Mouse (Mus musculus) intestine, postnatal 0 days (tissue): Measurements from ENCODE around the gene Tmed1. TPM values are rescaled to one million over a fixed set of nuclear protein-coding genes. Genes with fewer than 3 reads are reported as not detected.
"Not testable (repeated sequence)": the region's sequence is repeated elsewhere in the genome, so short reads cannot be mapped to it uniquely, and the experiment has no call there.

Experiments
- ATAC-seq: fragments of 200-750 bp; cut with Nextera tagmentation; 2 replicates; pipeline ENCODE4 v1.8.0; 2017; ENCODE audit warnings: mild to moderate bottlenecking, moderate TSS enrichment, moderate library complexity
- H3K27ac ChIP-seq: fragments of 300-500 bp; sonication (generic); 2 replicates; pipeline ENCODE4 v1.5.1; 2014; ENCODE audit warnings: mild to moderate bottlenecking, low read depth, low read length, moderate library complexity
- H3K27me3 ChIP-seq: fragments of 300-500 bp; sonication (generic); replicated peaks from 2 replicates; pipeline ENCODE4 v1.6.1; 2014; ENCODE audit warnings: low read length, mixed read lengths; ENCODE audit not compliant: control insufficient read depth, insufficient read depth
- H3K36me3 ChIP-seq: fragments of 300-500 bp; sonication (generic); 2 replicates; pipeline ENCODE4 v1.6.1; 2014; ENCODE audit warnings: mild to moderate bottlenecking, moderate library complexity; ENCODE audit not compliant: control insufficient read depth, insufficient read depth
- H3K4me1 ChIP-seq: fragments of 300-500 bp; sonication (generic); replicated peaks from 2 replicates; pipeline ENCODE4 v1.6.1; 2014; ENCODE audit warnings: antibody characterized with exemption, low read length, mixed read lengths; ENCODE audit not compliant: control insufficient read depth, insufficient read depth
- H3K4me2 ChIP-seq: fragments of 300-500 bp; sonication (generic); replicated peaks from 2 replicates; pipeline ENCODE4 v1.6.1; 2014; ENCODE audit warnings: low read depth, mild to moderate bottlenecking, moderate library complexity
- H3K4me3 ChIP-seq: fragments of 300-500 bp; sonication (generic); 2 replicates; pipeline ENCODE4 v1.5.1; 2014; ENCODE audit warnings: low read depth, low read length
- H3K9ac ChIP-seq: fragments of 300-500 bp; sonication (generic); 2 replicates; pipeline ENCODE4 v1.6.1; 2014; ENCODE audit warnings: mild to moderate bottlenecking, low read depth, low read length
- H3K9me3 ChIP-seq: fragments of 300-500 bp; sonication (generic); 2 replicates; pipeline ENCODE4 v1.6.1; 2016; ENCODE audit warnings: mixed run types; ENCODE audit not compliant: control insufficient read depth
- CTCF ChIP-seq: sonication (generic); IDR thresholded peaks from 2 replicates; pipeline ENCODE4 v1.5.1; 2016; ENCODE audit warnings: low read depth, mild to moderate bottlenecking, control low read depth, antibody characterized with exemption, moderate library complexity
- WGBS: fragments of 180-500 bp; shearing (Covaris S2); extraction: QIAGEN DNeasy Blood & Tissue Kit; methylation state at CpG from one replicate; pipeline ENCODE4 v1.1.7; 2014; 5-methylcytosine and 5-hydroxymethylcytosine counted together
- polyA plus RNA-seq: library from polyadenylated mRNA; unstranded; fragments of >200 nt; fragmentation: Nextera tagmentation; extraction: Ambion mirVana; gene quantifications from 2 replicates; pipeline ENCODE4 v1.2.1, GENCODE M21; 2015

Gene Tmed1
- polyA plus RNA-seq, 1 experiment from 2014 or later = 31.1 TPM

DNA sequence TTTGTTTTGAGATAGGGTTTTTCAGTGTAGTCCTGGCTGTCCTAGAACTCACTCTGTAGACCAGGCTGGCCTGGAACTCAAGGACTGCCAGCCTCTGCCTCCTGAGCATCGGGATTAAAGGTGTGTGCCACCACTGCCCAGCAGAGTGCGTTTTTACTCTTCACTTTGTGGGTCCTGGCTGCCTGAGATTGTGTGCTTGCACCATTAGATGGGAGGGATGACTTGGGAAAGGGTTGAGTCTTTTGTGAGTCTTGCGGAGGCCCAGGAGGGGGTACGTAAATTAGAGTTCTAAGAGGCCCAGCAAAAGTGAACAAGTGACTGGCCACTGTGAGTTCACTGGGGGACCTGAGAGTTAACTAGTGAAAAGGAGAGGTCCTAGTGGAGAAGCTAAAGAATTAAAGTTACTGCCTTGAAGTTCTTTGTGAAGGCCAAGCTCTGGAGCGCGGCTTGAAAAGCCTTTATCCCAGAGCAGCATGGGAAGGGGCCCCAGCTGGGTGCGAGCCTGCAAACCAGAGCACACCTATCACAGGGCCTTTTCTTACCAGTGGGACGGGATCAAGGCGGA is 35.4 kb upstream of the Tmed1 start:
- Histone ChIP-seq H3K9ac (peak overlapping the region; percentile 35; the same call in 1 of the 2 replicates), H3K4me3 (peak overlapping the region; percentile 62), H3K4me2 (peak overlapping the region; percentile 75), H3K4me1 (no peaks in the 10 kb centered on the region; the same call in 1 of the 2 replicates), H3K36me3 (no peaks in the 10 kb centered on the region), H3K27ac (peak overlapping the region; percentile 57), H3K27me3 (no peaks in the 10 kb centered on the region), H3K9me3 (no peaks in the 10 kb centered on the region)
- peak; percentile 78 for ATAC-seq
- TF ChIP-seq CTCF = no peak
- 8% methylated on average over 9 of the region's 9 CpGs for WGBS

DNA sequence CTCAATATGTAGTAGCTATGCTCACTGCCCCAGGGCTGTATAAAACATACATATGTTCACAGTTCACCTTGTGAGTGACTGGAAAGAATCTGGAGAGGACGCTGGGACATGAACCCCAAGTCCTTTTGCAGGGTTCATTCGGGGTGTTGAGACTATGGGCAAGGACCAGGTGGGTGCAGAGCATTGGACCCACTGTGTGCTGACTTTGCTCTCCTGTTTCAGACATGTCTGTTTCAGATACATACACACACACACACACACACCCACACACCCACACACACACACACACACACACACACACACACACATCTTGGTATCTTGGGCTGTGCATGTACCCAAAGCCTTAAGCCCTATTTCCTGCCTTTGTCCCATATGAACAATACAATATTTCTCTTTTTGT is 31.9 kb upstream of the Tmed1 start:
- not testable (repeated sequence) for H3K4me1 ChIP-seq, H3K27me3 ChIP-seq, H3K9ac ChIP-seq, H3K4me2 ChIP-seq, H3K27ac ChIP-seq, H3K4me3 ChIP-seq, H3K36me3 ChIP-seq, ATAC-seq, H3K9me3 ChIP-seq
- WGBS = 89% methylated on average over 2 of the region's 2 CpGs

DNA sequence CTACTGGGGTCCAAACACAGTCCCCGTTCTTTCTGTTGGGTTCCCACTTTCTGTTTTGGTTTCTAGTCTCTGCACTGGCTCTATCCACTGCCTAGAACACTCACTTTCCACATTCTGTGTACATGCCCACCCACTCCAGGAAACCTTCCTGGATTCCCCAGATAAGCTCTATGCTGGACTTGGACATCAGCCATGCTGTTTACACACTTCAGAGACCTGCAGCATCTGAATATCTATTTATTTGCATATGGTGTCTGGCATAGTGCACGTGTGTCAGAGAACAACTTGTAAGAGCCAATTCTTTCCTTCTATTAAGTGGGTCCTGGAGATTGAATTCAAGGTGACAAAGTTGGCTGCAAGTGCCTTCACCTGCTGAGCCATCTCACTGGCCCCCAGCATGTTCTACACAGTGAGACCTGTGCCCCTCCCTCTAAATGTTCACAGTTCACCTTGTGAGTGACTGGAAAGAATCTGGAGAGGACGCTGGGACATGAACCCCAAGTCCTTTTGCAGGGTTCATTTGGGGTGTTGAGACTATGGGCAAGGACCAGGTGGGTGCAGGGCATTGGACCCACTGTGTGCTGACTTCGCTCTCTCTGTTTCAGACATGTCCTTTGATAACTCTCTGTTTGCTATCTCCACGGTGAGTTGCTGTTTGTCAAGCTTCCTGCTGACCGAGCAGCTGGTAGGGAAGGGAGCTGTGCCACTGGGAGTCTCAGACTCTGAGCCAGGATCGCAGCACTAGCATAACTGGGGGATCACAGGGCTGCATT is 30.1 kb upstream of the Tmed1 start:
- no peak for TF ChIP-seq CTCF
- Histone ChIP-seq H3K4me1 (no peaks in the 10 kb centered on the region; the same call in 1 of the 2 replicates), H3K27ac (no peak overlapping the region), H3K36me3 (no peaks in the 10 kb centered on the region), H3K9me3 (no peaks in the 10 kb centered on the region), H3K27me3 (no peaks in the 10 kb centered on the region), H3K4me2 (no peak overlapping the region), H3K4me3 (no peak overlapping the region), H3K9ac (no peak overlapping the region)
- no peak for ATAC-seq
- WGBS = 60% methylated on average over 7 of the region's 7 CpGs

DNA sequence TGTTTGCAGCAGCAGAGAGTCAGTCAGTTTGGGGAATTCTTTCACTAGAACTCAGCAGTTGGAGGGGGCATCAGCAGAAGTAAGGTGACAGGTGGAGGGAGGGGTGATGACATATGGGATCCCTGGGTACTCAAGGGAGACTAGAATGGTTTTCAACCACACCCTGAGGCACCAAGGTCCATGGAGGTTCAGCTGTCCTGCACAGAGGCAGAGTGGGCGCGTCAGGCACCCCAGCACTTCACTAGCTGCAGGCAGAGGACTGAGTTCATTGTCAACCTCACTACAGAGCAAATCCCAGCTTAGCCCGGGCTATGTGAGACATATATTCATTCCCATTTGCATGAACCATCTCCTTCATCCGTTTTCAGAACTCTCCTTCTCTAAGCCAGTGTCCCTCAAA is 27.0 kb upstream of the Tmed1 start:
- no peak for TF ChIP-seq CTCF
- Histone ChIP-seq H3K4me3 (no peak overlapping the region), H3K27me3 (no peaks in the 10 kb centered on the region), H3K4me1 (no peaks in the 10 kb centered on the region), H3K27ac (no peak overlapping the region), H3K36me3 (no peaks in the 10 kb centered on the region), H3K4me2 (no peak overlapping the region), H3K9me3 (no peaks in the 10 kb centered on the region), H3K9ac (no peak overlapping the region)
- no peak for ATAC-seq
- 70% methylated on average over 4 of the region's 4 CpGs for WGBS

DNA sequence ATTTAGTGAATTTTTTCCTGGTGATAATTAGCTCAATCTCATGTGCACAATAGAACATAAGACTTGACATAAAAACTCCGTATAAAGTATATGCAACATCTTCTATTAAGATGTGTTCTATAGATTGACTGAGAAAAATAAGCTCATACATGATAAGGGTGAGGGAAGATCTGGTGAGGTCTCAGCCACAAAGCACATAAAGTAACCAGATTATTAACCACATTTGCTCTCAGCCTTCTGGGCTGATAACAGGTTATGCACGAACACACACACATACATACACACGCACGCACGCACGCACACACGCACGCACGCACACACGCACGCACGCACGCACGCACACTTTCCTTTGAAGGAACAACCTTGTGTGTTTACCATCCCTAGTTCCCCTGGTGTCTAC is 26.4 kb upstream of the Tmed1 start:
- Histone ChIP-seq H3K9ac (no peak overlapping the region), H3K4me2 (no peak overlapping the region), H3K4me1 (no peaks in the 10 kb centered on the region), H3K9me3 (no peaks in the 10 kb centered on the region), H3K36me3 (no peaks in the 10 kb centered on the region), H3K4me3 (no peak overlapping the region), H3K27me3 (no peaks in the 10 kb centered on the region), H3K27ac (no peak overlapping the region)
- no peak for ATAC-seq
- WGBS = 88% methylated on average over 14 of the region's 14 CpGs
- TF ChIP-seq CTCF = no peak

DNA sequence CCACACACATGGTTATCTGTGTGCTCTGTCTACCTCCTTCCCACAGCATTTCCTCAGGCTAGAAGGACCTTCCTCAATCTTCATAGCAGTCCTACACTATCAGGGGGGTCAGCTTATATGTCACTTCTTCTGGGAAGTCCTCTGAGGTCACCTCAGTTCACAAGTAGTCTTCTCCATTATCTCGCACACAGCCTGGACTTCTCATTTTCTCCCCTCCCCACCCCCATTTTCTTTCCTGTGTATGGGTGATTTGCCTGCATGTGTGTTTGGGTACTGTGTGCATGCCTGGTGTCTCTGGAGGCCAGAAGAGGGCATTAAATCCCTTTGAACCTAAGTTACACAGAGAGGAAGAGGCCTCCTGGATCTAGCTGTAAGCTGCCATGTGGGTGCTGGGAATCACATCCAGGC is 17.9 kb upstream of the Tmed1 start:
- Histone ChIP-seq H3K36me3 (no peaks in the 10 kb centered on the region), H3K4me2 (no peak overlapping the region), H3K4me1 (no peaks in the 10 kb centered on the region), H3K4me3 (no peak overlapping the region), H3K9ac (no peak overlapping the region), H3K9me3 (no peaks in the 10 kb centered on the region), H3K27ac (no peak overlapping the region), H3K27me3 (no peaks in the 10 kb centered on the region)
- no peak for ATAC-seq
- 83% methylated on average over 1 of the region's 1 CpGs for WGBS
- TF ChIP-seq CTCF = no peak
